Mouse (Mus musculus) liver, embryonic 14.5 days (tissue): ENCODE data around the gene Sgip1.

Experiments
- CTCF ChIP-seq: IDR thresholded peaks from 2 replicates; pipeline ENCODE4 v1.5.1; 2016; ENCODE audit warnings: antibody characterized with exemption, low read depth, control low read depth
- EP300 ChIP-seq: IDR thresholded peaks from 2 replicates; pipeline ENCODE4 v1.6.1; 2016; ENCODE audit warnings: antibody characterized with exemption, low read depth

GRCm38 (mm10) chr4:102730976-102731375 is 10.1 kb upstream of the Sgip1 start:
- TF ChIP-seq CTCF (no peak), EP300 (no peak)
